Mouse (Mus musculus) kidney, postnatal 0 days (tissue): ENCODE data around the gene Map3k14. TPM values are rescaled to one million over a fixed set of nuclear protein-coding genes. Genes with fewer than 3 reads are reported as not detected.

Experiments used
- ATAC-seq: fragments of 200-750 bp; cut with Nextera tagmentation; replicated peaks from 2 replicates; pipeline ENCODE4 v1.8.0; 2017; ENCODE audit warnings: low read depth, moderate number of reproducible peaks, moderate TSS enrichment, moderate library complexity; ENCODE audit not compliant: low FRiP score
- DNase-seq: peaks from one replicate; pipeline ENCODE4 v3.0.0-alpha.2; 2016; ENCODE audit warnings: low spot score
- H3K27ac ChIP-seq: fragments of 300-500 bp; sonication (generic); 2 replicates; pipeline ENCODE4 v1.5.1; 2014; ENCODE audit warnings: mild to moderate bottlenecking
- H3K27me3 ChIP-seq: fragments of 300-500 bp; sonication (generic); 2 replicates; pipeline ENCODE4 v1.6.1; 2014; ENCODE audit warnings: low read length, mixed read lengths; ENCODE audit not compliant: insufficient read depth
- H3K36me3 ChIP-seq: fragments of 300-500 bp; sonication (generic); 2 replicates; pipeline ENCODE4 v1.6.1; 2014; ENCODE audit warnings: low read length, mixed read lengths; ENCODE audit not compliant: insufficient read depth
- H3K4me1 ChIP-seq: fragments of 300-500 bp; sonication (generic); replicated peaks from 2 replicates; pipeline ENCODE4 v1.6.1; 2014; ENCODE audit warnings: antibody characterized with exemption, low read length, mixed read lengths; ENCODE audit not compliant: insufficient read depth
- H3K4me2 ChIP-seq: fragments of 300-500 bp; sonication (generic); 2 replicates; pipeline ENCODE4 v1.6.1; 2014; ENCODE audit warnings: mild to moderate bottlenecking, low read length, moderate library complexity, mixed read lengths
- H3K4me3 ChIP-seq: fragments of 300-500 bp; sonication (generic); replicated peaks from 2 replicates; pipeline ENCODE4 v1.5.1; 2014; ENCODE audit warnings: low read depth, low read length
- H3K9ac ChIP-seq: fragments of 300-500 bp; sonication (generic); 2 replicates; pipeline ENCODE4 v1.6.1; 2014; ENCODE audit warnings: low read depth, low read length
- H3K9me3 ChIP-seq: fragments of 300-500 bp; sonication (generic); replicated peaks from 2 replicates; pipeline ENCODE4 v1.6.1; 2016; ENCODE audit warnings: low read length, inconsistent platforms, mixed read lengths
- CTCF ChIP-seq: IDR thresholded peaks from 2 replicates; pipeline ENCODE4 v1.5.1; 2016; ENCODE audit warnings: antibody characterized with exemption, low read depth, mild to moderate bottlenecking, moderate library complexity
- WGBS: fragments of 180-500 bp; shearing (Covaris S2); extraction: QIAGEN DNeasy Blood & Tissue Kit; methylation state at CpG from one replicate; pipeline ENCODE4 v1.1.7; 2014; 5-methylcytosine and 5-hydroxymethylcytosine counted together
- polyA plus RNA-seq: library from polyadenylated mRNA; unstranded; fragments of >200 nt; fragmentation: Nextera tagmentation; extraction: Ambion mirVana; gene quantifications from 2 replicates; pipeline ENCODE4 v1.2.1, GENCODE M21; 2015

Map3k14 gene
- polyA plus RNA-seq, 1 experiment from 2014 or later = 3.2 TPM

DNA sequence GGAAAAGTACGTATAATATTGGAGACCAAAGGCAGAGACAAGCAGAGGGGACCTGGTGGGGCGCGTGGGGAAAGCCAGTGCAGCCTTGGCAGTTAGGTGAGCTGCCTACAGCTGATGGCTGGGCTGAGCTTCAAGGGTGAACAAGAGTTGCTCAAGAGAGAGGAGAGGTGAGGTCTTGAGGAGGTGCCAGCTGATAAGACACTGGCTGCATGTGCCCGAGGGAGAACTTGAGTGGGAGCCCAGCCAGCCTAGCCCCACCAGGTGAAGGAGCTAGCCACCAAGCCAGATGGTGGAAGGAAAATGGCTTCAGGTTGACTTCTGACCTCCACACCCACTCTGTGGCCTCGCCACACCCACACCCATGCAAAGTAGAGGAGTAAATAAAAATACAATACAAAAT is 14.9 kb downstream of the Map3k14 start:
- DNase-seq = no peak
- 84% methylated on average over 5 of the region's 5 CpGs for WGBS
- no peaks in the 10 kb centered on the region for H3K9me3 ChIP-seq

DNA sequence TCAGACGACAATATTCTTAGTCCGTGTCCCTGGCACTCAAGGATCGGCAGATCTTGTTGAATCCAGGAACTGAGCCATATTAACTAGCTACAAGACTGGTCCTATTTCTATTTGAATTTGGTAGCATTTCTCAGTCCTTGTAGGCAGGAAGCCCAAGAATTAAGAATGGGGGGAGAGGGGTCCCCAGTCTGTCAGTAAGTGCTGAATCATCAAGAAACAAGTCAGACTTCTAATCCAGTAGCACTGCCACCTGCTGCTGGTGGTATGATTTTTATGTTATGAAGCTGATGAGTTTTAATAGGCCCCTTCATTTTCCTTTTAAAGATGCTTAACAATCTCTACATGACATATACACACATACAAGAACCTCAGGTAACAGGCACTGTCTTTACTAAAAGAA is 16.9 kb downstream of the Map3k14 start:
- Histone ChIP-seq H3K27me3 (no peaks in the 10 kb centered on the region), H3K27ac (no peak overlapping the region), H3K4me3 (no peak overlapping the region), H3K36me3 (no peaks in the 10 kb centered on the region), H3K4me1 (peaks cover 21% of the 10 kb centered on the region), H3K4me2 (no peak overlapping the region), H3K9ac (no peak overlapping the region), H3K9me3 (no peaks in the 10 kb centered on the region)
- no peak for TF ChIP-seq CTCF
- WGBS = 94% methylated on average over 3 of the region's 3 CpGs
- DNase-seq (no peak), ATAC-seq (no peak)

More for the DNA sequence above, 14.9 kb downstream of the Map3k14 start:
- H3K9ac ChIP-seq = no peak overlapping the region
- TF ChIP-seq CTCF = no peak
- no peak overlapping the region for H3K27ac ChIP-seq
- no peaks in the 10 kb centered on the region for H3K36me3 ChIP-seq
- ATAC-seq = no peak
- H3K4me2 ChIP-seq = no peak overlapping the region
- peaks cover 8% of the 10 kb centered on the region for H3K4me1 ChIP-seq
- H3K27me3 ChIP-seq = no peaks in the 10 kb centered on the region
- no peak overlapping the region for H3K4me3 ChIP-seq

- H3K4me1 ChIP-seq = peaks cover 21% of the 10 kb centered on the region
- no peaks in the 10 kb centered on the region for H3K27me3 ChIP-seq
- ATAC-seq (no peak), DNase-seq (no peak)
- no peak overlapping the region; the same call in 1 of the 2 replicates for H3K27ac ChIP-seq
- WGBS = 75% methylated on average over 6 of the region's 6 CpGs
- H3K9me3 ChIP-seq = no peaks in the 10 kb centered on the region
- H3K4me3 ChIP-seq = no peak overlapping the region
- H3K36me3 ChIP-seq = no peaks in the 10 kb centered on the region
- TF ChIP-seq CTCF = no peak
- no peak overlapping the region for H3K4me2 ChIP-seq
- H3K9ac ChIP-seq = no peak overlapping the region
Observed at GRCm38 (mm10) chr11:103249509-103249908, 17.8 kb downstream of the Map3k14 start.

- Histone ChIP-seq H3K4me1 (peaks cover 21% of the 10 kb centered on the region), H3K27me3 (no peaks in the 10 kb centered on the region), H3K9ac (no peak overlapping the region), H3K36me3 (0 out of 2 replicates have a peak, but pooled peaks cover 4% of the 10 kb centered on the region), H3K27ac (no peak overlapping the region; the same call in 1 of the 2 replicates), H3K4me2 (no peak overlapping the region), H3K9me3 (no peaks in the 10 kb centered on the region), H3K4me3 (no peak overlapping the region)
- no peak for ATAC-seq
- 72% methylated on average over 5 of the region's 5 CpGs for WGBS
- no peak for TF ChIP-seq CTCF
- no peak for DNase-seq
Observed at GRCm38 (mm10) chr11:103248837-103249236, 18.4 kb downstream of the Map3k14 start.

DNA sequence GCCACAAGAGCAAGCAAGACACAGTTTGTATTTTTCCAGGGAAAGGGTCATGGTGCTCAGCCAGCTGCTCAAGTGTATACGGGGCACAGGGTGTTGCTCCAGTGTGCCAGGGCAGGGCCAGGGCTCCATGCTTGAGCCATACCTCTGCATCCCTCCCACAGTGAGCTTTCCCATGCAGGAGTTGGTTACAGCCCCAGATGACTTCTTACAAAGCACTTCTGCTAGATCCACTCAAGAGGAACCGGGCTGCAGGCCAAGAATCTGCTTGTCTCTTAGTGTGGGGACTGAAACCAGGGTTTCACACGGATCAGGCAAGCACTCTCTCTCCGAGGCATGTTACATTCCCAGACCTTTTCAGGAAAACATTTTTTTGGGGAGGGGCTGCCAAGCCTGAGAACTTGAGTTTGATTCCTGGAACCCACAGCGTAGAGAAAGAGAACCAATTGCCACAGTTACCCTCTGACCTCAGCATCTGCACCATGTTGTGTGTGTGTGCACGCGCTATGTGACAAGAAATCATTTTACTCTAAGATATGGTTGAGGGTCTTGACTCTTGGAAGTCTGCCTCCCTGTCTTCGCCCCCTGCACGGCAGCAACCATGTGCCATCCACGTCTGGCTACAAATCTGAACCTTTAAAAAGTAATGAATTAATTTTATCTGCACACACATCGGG is 19.6 kb downstream of the Map3k14 start:
- H3K4me1 ChIP-seq = peaks cover 21% of the 10 kb centered on the region
- TF ChIP-seq CTCF = no peak
- no peaks in the 10 kb centered on the region for H3K9me3 ChIP-seq
- 44% methylated on average over 11 of the region's 11 CpGs for WGBS
- H3K36me3 ChIP-seq = 0 out of 2 replicates have a peak, but pooled peaks cover 5% of the 10 kb centered on the region
- ATAC-seq (peak; percentile 74), DNase-seq (peak; percentile 85)
- no peak overlapping the region for H3K9ac ChIP-seq
- no peaks in the 10 kb centered on the region for H3K27me3 ChIP-seq
- no peak overlapping the region for H3K4me3 ChIP-seq
- no peak overlapping the region for H3K27ac ChIP-seq
- H3K4me2 ChIP-seq = no peak overlapping the region

DNA sequence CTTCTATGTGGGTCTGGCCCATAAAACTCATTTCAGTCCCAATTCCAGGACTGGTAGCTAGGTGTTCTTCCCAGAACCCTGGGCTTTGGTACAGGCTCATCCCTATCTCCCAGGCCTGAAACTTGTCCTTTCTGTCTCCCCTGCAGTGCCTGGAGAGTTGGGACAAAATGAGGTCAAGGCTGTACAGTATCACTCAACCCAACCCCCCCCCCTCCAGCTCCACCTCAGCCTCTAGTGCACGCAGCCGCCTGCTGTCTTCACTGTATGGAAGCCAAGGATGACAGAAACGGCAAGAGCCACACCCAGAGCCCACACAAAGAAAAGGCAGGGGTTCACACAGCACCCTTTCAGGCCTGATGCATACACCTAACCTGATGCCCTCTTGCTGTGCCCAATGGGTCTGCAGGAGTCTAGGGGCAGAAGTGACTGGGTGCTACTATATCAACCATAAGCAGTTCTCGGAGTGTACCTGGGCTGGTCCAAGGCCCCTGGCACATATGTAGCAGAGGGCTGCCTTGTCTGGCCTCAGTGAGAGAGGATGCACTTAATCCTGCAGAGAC is 20.5 kb downstream of the Map3k14 start:
- peaks cover 21% of the 10 kb centered on the region for H3K4me1 ChIP-seq
- H3K4me3 ChIP-seq = no peak overlapping the region
- H3K27ac ChIP-seq = peak overlapping the region; percentile 34; the same call in 1 of the 2 replicates
- ATAC-seq = no peak
- DNase-seq = no peak
- TF ChIP-seq CTCF = no peak
- 77% methylated on average over 4 of the region's 4 CpGs for whole genome bisulfite sequencing
- H3K9ac ChIP-seq = no peak overlapping the region
- no peaks in the 10 kb centered on the region for H3K27me3 ChIP-seq
- 0 out of 2 replicates have a peak, but pooled peaks cover 5% of the 10 kb centered on the region for H3K36me3 ChIP-seq
- H3K9me3 ChIP-seq = no peaks in the 10 kb centered on the region
- no peak overlapping the region for H3K4me2 ChIP-seq
